Comparison of ENCODE assay signal across 16 mouse cellular contexts in the genomic region with DNA sequence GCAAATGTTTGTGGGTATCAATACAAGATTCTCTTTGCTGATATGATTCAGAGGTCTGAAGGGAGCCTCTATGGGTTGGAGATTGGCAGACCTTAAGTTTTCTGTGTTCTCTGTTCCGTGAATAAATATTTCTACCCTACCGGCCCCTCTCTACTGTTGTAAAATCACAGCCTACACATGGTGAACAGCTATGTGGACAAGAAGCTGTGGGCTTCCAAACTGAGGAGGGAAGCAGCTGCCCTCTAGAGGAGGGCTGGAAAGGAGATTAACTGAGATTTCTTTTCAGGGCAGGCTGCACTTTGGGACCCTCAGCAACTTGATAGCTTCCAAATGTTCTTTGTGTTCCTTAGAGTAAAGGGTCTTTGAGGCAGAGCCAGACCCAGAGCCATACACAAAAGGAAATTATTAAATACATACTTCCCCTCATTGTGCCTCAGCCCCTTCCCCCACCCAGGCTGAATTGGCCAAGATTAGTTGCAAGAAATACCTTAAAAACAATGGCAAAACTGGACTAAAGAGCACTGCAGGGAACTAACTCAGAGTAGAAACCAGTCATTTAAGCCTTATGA. TPM values are rescaled to one million over a fixed set of nuclear protein-coding genes. Genes with fewer than 3 reads are reported as not detected.
DNase-seq lines count a peak whose midpoint lies in the region; ATAC-seq and TF ChIP-seq lines count a peak whose summit lies in the region.
"Had no signal": no experiment of that assay in that cellular context is flagged by ENCODE, and none has a peak within 500 bp of the region (broad histone marks: within the 10 kb centered on the region; RNA-seq: fewer than 3 reads in every experiment).

No protein-coding gene starts in this region.

- peak; percentile 37 for TF ChIP-seq CTCF in heart, adult 2 months (IDR thresholded peaks at IDR 0.05)
- peak; percentile 25; the same call in 1 of the 2 replicates for TF ChIP-seq CTCF in layer of hippocampus, adult 2 months (conservative IDR thresholded peaks at IDR 0.05)
- no peak for TF ChIP-seq CTCF in cerebellum, adult 2 months (IDR thresholded peaks at IDR 0.05; ENCODE audit: borderline replicate concordance, insufficient read depth, low read depth, low read length)

- H3K4me3 ChIP-seq in heart, adult 2 months: no peak overlapping the region
- no peak overlapping the region for H3K4me3 ChIP-seq in layer of hippocampus, adult 2 months
- no peak overlapping the region for H3K4me3 ChIP-seq in embryonic facial prominence, embryonic 10.5 days
- no peak overlapping the region for H3K4me3 ChIP-seq in limb, embryonic 14.5 days (replicated peaks; ENCODE audit: low read length)
- no peak overlapping the region for H3K4me3 ChIP-seq in cerebellum, adult 2 months (replicated peaks; ENCODE audit: insufficient read depth, low read depth, low read length)
- H3K4me3 ChIP-seq: erythroblast, embryonic 14.5 days; left cerebral cortex, adult 2 months had no signal

- no peaks in the 10 kb centered on the region for H3K79me2 ChIP-seq in heart, adult 2 months (replicated peaks; ENCODE audit: control insufficient read depth, insufficient read depth, low read length)

- H3K9me3 ChIP-seq in embryonic facial prominence, embryonic 10.5 days: no peaks in the 10 kb centered on the region
- no peaks in the 10 kb centered on the region for H3K9me3 ChIP-seq in limb, embryonic 14.5 days (ENCODE audit: control insufficient read depth, low read length)

- ATAC-seq in limb, embryonic 14.5 days (ENCODE audit: low FRiP score, low read depth): peak; percentile 80

- TF ChIP-seq EP300 in heart, adult 2 months (IDR thresholded peaks at IDR 0.05; ENCODE audit: insufficient read depth, low read depth, low read length): no peak

- 44% methylated on average over 2 of the region's 2 CpGs for WGBS in heart, adult 2 months
- WGBS in embryonic facial prominence, embryonic 10.5 days: 59% methylated on average over 2 of the region's 2 CpGs
- 23% methylated on average over 2 of the region's 2 CpGs for WGBS in limb, embryonic 14.5 days
- 58% methylated on average over 2 of the region's 2 CpGs for WGBS in cerebellum, adult 2 months

- DNase-seq in heart, adult 2 months: peak in 1 of 2 experiments; percentile 1
- no peak for DNase-seq in heart, adult 11 months
- no peak for DNase-seq in layer of hippocampus, adult 2 months (ENCODE audit: low spot score in 2 of 2)
- DNase-seq in layer of hippocampus, postnatal 10 days (ENCODE audit: low spot score in 2 of 2): no peak
- DNase-seq in embryonic facial prominence, embryonic 10.5 days (ENCODE audit: low spot score): peak; percentile 26
- DNase-seq in limb, embryonic 14.5 days (ENCODE audit: low spot score): peak; percentile 77
- DNase-seq in cerebellum, adult 2 months: no peak
- DNase-seq in kidney, postnatal 4 days: no peak
- DNase-seq: adrenal gland, adult 2 months; cerebellum, postnatal 25 days; gastrocnemius, postnatal 36 days; kidney, adult 11 months had no signal

- H3K36me3 ChIP-seq in heart, adult 2 months (ENCODE audit: control insufficient read depth, insufficient read depth, low read length): no peaks in the 10 kb centered on the region
- no peaks in the 10 kb centered on the region for H3K36me3 ChIP-seq in embryonic facial prominence, embryonic 10.5 days (replicated peaks)
- no peaks in the 10 kb centered on the region for H3K36me3 ChIP-seq in limb, embryonic 14.5 days (ENCODE audit: control insufficient read depth, insufficient read depth, low read length)

- intact Hi-C loops in heart, adult 2 months (cut with DNase I): loop anchor here (10.0 kb wide), 1 partner anchor 267 kb away; no protein-coding TSS in a partner anchor

- no peak for TF ChIP-seq POLR2A in heart, adult 2 months (IDR thresholded peaks at IDR 0.05; ENCODE audit: insufficient read depth, low read depth, low read length)
- TF ChIP-seq POLR2A in limb, embryonic 14.5 days (IDR thresholded peaks at IDR 0.05; ENCODE audit: borderline replicate concordance, extremely low read depth, insufficient read depth, insufficient read length): no peak
- TF ChIP-seq POLR2A in cerebellum, adult 2 months (IDR thresholded peaks at IDR 0.05; ENCODE audit: borderline replicate concordance, insufficient read depth, low read length): no peak

- H3K4me2 ChIP-seq in limb, embryonic 14.5 days (replicated peaks; ENCODE audit: low read depth, low read length, severe bottlenecking): no peak overlapping the region

- H3K27ac ChIP-seq in heart, adult 2 months: peak overlapping the region; percentile 12; the same call in 1 of the 2 replicates
- no peak overlapping the region for H3K27ac ChIP-seq in layer of hippocampus, adult 2 months
- 0 out of 2 replicates have a peak overlapping the region, but pooled peaks have one; percentile 24 for H3K27ac ChIP-seq in embryonic facial prominence, embryonic 10.5 days (replicated peaks)
- peak overlapping the region; percentile 55; the same call in 1 of the 2 replicates for H3K27ac ChIP-seq in limb, embryonic 14.5 days (replicated peaks; ENCODE audit: low read depth, low read length)
- no peak overlapping the region for H3K27ac ChIP-seq in cerebellum, adult 2 months (ENCODE audit: insufficient read depth, low read length)
- H3K27ac ChIP-seq: left cerebral cortex, adult 2 months had no signal

- H3K27me3 ChIP-seq in heart, adult 2 months (ENCODE audit: control insufficient read depth, insufficient read depth, low read length): no peaks in the 10 kb centered on the region
- peaks cover 25% of the 10 kb centered on the region for H3K27me3 ChIP-seq in embryonic facial prominence, embryonic 10.5 days (replicated peaks; ENCODE audit: low read depth, poor library complexity, severe bottlenecking)
- H3K27me3 ChIP-seq in limb, embryonic 14.5 days (ENCODE audit: control insufficient read depth, insufficient read depth, low read length): no peaks in the 10 kb centered on the region
- no peaks in the 10 kb centered on the region for H3K27me3 ChIP-seq in cerebellum, adult 2 months (ENCODE audit: control insufficient read depth, insufficient read depth, low read length)

- H3K4me1 ChIP-seq in heart, adult 2 months (ENCODE audit: control insufficient read depth, insufficient read depth, low read length): no peaks in the 10 kb centered on the region
- H3K4me1 ChIP-seq in embryonic facial prominence, embryonic 10.5 days: no peaks in the 10 kb centered on the region
- 0 out of 2 replicates have a peak, but pooled peaks cover 3% of the 10 kb centered on the region for H3K4me1 ChIP-seq in limb, embryonic 14.5 days (ENCODE audit: control insufficient read depth, insufficient read depth, low read length)
- H3K4me1 ChIP-seq in cerebellum, adult 2 months (ENCODE audit: control insufficient read depth, insufficient read depth, low read length): no peaks in the 10 kb centered on the region

- H3K9ac ChIP-seq in heart, adult 2 months (ENCODE audit: low read depth, low read length): no peak overlapping the region
- no peak overlapping the region for H3K9ac ChIP-seq in limb, embryonic 14.5 days (ENCODE audit: low read depth, low read length, severe bottlenecking)

RNA-seq across cellular contexts. Expression of gene Lpar4, which starts 22.6 kb away (rescaled TPM):
- under 1 TPM; 0.64 to 0.99 TPM for total RNA-seq in heart, adult 2 months (2021)
- 0.55 and 1.4 TPM in 2 replicates for polyA plus RNA-seq in heart, adult 2 months (2012; rRNA removed)
- total RNA-seq in layer of hippocampus, adult 2 months (2021): 1 to 10 TPM; 3.2 to 3.3 TPM
- 1 to 10 TPM; 2.6 to 3.1 TPM for total RNA-seq in layer of hippocampus, postnatal 10 days (2021)
- 13.4 and 15.3 TPM in 2 replicates for polyA plus RNA-seq in embryonic facial prominence, embryonic 10.5 days (2016; fragmentation: Nextera tagmentation; extraction: Ambion mirVana)
- 19.4 and 24.6 TPM in 2 replicates for polyA plus RNA-seq in limb, embryonic 14.5 days (2012; rRNA removed)
- polyA plus RNA-seq in limb, embryonic 14.5 days (2014; fragmentation: Nextera tagmentation; extraction: Ambion mirVana): 41.6 and 46.1 TPM in 2 replicates
- 0.49 and 0.51 TPM in 2 replicates for polyA plus RNA-seq in cerebellum, adult 2 months (2012; rRNA removed)
- total RNA-seq: megakaryocyte-erythroid progenitor cell, adult 5-6 weeks; neutrophil, adult 5-6 weeks had no signal
- polyA plus RNA-seq: erythroblast, embryonic 14.5 days had no signal

RNA-seq across cellular contexts. Expression of gene Rtl3, which starts 57.3 kb away (rescaled TPM):
- total RNA-seq in heart, adult 2 months (2021): 1 to 10 TPM in 1 of 2 experiments, under 1 TPM in 1; 0.47 to 1.5 TPM
- 1.00 and 1.9 TPM in 2 replicates for polyA plus RNA-seq in heart, adult 2 months (2012; rRNA removed)
- total RNA-seq in layer of hippocampus, adult 2 months (2021): 1 to 10 TPM; 4.0 to 5.8 TPM
- 1 to 10 TPM; 1.8 to 2.0 TPM for total RNA-seq in layer of hippocampus, postnatal 10 days (2021)
- 1.4 and 3.8 TPM in 2 replicates for polyA plus RNA-seq in embryonic facial prominence, embryonic 10.5 days (2016; fragmentation: Nextera tagmentation; extraction: Ambion mirVana)
- 130 and 150 TPM in 2 replicates for polyA plus RNA-seq in limb, embryonic 14.5 days (2012; rRNA removed)
- polyA plus RNA-seq in limb, embryonic 14.5 days (2014; fragmentation: Nextera tagmentation; extraction: Ambion mirVana): 89.8 and 99.1 TPM in 2 replicates
- not detected in 2 replicates for polyA plus RNA-seq in cerebellum, adult 2 months (2012; rRNA removed)
- total RNA-seq: left cerebral cortex, adult 2 months; megakaryocyte-erythroid progenitor cell, adult 5-6 weeks; neutrophil, adult 5-6 weeks had no signal
- polyA plus RNA-seq: erythroblast, embryonic 14.5 days had no signal

Comparison
In these comparisons a context has a peak if more than half of its experiments do, and no peak if none do; other contexts are left out.
1. DNase-seq: peak in embryonic facial prominence, embryonic 10.5 days (single experiment) and limb, embryonic 14.5 days (single experiment); none in heart, adult 11 months (single experiment), layer of hippocampus, adult 2 months (0 of 2), layer of hippocampus, postnatal 10 days (0 of 2), cerebellum, adult 2 months (0 of 2) and kidney, postnatal 4 days (0 of 2).
2. H3K27ac ChIP-seq: peak in heart, adult 2 months (single experiment), embryonic facial prominence, embryonic 10.5 days (single experiment) and limb, embryonic 14.5 days (single experiment); none in layer of hippocampus, adult 2 months (single experiment) and cerebellum, adult 2 months (single experiment).
3. RNA of gene Rtl3, which starts 57.3 kb away (polyA plus RNA-seq): 89.8 to 150 TPM in limb, embryonic 14.5 days; 1.4 to 3.8 TPM in embryonic facial prominence, embryonic 10.5 days, 1.00 to 1.9 TPM in heart, adult 2 months and not detected in cerebellum, adult 2 months; every median in the first group is over 10 times any median in the second.